Mouse (Mus musculus): Measurements from ENCODE around the gene Mpeg1. TPM values are rescaled to one million over a fixed set of nuclear protein-coding genes. Genes with fewer than 3 reads are reported as not detected.

Mpeg1 gene
- 10 to 100 TPM in 1 of 2 experiments, 1 to 10 TPM in 1; 8.7 to 17.2 TPM for total RNA-seq (2023)

GRCm38 (mm10) chr19:12460282-12461249 lies at the start of gene Mpeg1:
Mpeg1 (plus strand) TSS chr19:12460779.

DNA sequence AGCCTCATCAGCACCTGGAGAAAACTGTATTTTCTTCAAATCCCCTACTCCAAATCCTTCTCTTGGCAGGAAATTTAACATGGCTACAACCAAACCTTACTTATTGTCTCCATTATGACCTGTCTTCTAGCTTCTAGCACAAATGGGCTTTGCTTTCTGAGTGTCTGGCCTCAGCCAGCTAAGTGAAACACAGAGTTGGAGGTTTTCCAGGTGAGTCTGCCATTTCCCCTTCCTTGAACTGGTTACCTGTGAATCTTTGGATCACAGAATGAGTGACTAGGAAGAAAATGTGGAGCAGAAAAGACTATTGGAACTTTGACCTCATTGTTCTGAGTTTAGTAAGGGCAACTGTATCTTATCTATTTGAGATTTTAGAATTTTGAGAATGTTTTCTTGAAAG lies 43.2 kb upstream of the Mpeg1 start, which contains the start of gene Olfr1441:
Olfr1441 (plus strand) TSS at position 73 of the 400 bp plus-strand sequence.

DNA sequence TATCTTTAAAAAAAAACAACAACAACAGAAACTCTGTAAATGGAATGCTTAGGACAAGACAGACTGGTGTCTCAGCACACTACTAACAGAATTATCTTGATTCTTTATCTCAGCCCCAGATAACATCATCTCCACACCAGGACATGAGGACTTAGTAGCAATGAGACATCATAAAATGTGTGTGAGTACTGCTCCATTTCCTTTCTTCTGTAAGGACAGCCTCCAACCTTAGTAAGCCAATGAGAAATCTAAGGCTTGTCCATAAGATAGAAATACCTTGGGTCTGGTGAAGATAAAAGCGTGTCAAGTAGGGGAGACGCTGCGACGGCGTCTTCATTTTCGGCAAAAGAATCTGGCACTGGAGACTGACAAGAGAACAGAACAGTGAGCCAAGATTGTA lies 33.0 kb upstream of the Mpeg1 start, which contains the start of gene Pfpl:
Pfpl (plus strand) TSS at position 301 of the 400 bp plus-strand sequence.

DNA sequence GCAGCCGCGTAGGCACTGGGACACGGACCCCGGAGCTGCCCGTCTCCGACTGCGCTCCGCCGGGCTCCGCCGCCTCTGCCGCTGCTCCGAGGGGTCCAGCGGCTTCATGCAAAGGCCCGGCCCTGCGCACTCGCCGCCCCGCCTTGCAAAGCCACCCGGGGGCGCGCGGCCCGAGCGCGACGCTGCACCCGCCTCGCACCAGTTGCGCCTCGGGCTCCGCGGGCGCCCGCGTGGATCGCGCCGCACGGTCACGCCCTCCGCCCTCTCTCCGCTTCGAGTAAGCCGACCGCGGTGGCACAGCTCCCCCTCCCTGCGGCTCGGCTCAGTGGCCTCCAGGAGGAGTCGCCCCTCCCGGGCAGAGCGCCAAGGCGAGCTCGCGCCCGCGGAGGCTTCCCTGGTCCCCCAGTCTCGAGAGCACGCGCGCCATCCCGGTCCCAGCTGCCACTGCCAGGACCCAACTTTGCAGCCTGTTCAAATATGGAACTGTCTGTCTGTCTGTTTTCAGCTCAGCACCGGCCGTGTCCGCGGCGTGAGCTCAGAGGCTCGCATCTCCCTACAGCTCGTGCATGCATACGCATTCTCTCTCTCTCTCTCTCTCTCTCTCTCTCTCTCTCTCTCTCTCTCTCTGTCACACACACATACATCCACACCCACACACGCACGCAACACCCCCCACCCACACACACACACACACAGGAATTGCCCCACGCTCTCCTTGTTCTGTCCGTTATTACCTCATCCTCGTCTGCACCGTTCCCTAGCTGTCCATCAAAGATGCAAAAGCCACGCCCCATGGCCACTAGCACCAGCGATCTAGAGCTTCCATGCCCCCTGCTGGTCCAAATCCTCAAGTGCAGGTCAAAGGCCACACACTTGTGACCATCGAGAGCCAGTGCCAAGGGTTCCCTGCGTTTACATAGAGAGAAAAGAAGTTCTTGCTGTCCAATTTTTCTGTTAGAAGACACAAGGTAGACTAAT lies 41.1 kb downstream of the Mpeg1 start, which contains the start of gene Dtx4:
Dtx4 (minus strand) TSS at position 85 of the 978 bp plus-strand sequence.

Other genes with a start within 250 kb of the Mpeg1 start
- gene Olfr1432, start 228.2 kb upstream of the Mpeg1 start, total RNA-seq (2023) = not detected
- not detected for gene Olfr262, start 219.1 kb upstream of the Mpeg1 start, total RNA-seq (2023)
- gene Olfr235, start 199.7 kb upstream of the Mpeg1 start, total RNA-seq (2023) = not detected
- not detected for gene Olfr1434, start 180.9 kb upstream of the Mpeg1 start, total RNA-seq (2023)
- not detected for gene Olfr1436, start 161.6 kb upstream of the Mpeg1 start, total RNA-seq (2023)
- gene Olfr1437, start 135.7 kb upstream of the Mpeg1 start, total RNA-seq (2023) = not detected
- gene Olfr1438-ps1, start 124.9 kb upstream of the Mpeg1 start, total RNA-seq (2023) = not detected
- not detected for gene Olfr1440, start 73.5 kb upstream of the Mpeg1 start, total RNA-seq (2023)
- gene Olfr1441, start 43.3 kb upstream of the Mpeg1 start, total RNA-seq (2023) = not detected
- gene Pfpl, start 32.9 kb upstream of the Mpeg1 start, total RNA-seq (2023) = not detected
- 1 to 10 TPM; 3.6 to 6.2 TPM for gene Dtx4, start 40.7 kb downstream of the Mpeg1 start, total RNA-seq (2023)
- 10 to 100 TPM; 20.3 to 27.8 TPM for gene Fam111a, start 85.0 kb downstream of the Mpeg1 start, total RNA-seq (2023)
- gene Gm4952, start 139.2 kb downstream of the Mpeg1 start, total RNA-seq (2023) = not detected
- not detected for gene Glyat, start 172.5 kb downstream of the Mpeg1 start, total RNA-seq (2023)
- not detected for gene Olfr1442, start 209.7 kb downstream of the Mpeg1 start, total RNA-seq (2023)
- gene Olfr1443, start 217.3 kb downstream of the Mpeg1 start, total RNA-seq (2023) = not detected
- not detected for gene Keg1, start 235.0 kb downstream of the Mpeg1 start, total RNA-seq (2023)

Measured in T-cell, adult 66 days (primary cell).